Comparison of ENCODE assay signal across 8 mouse cellular contexts in genomic region chr4:88032151-88033098, GRCm38 (mm10). TPM values are rescaled to one million over a fixed set of nuclear protein-coding genes. Genes with fewer than 3 reads are reported as not detected.
A peak's percentile ranks its signal among the peaks of the same experiment; 100 is the strongest.
DNase-seq lines count a peak whose midpoint lies in the region; ATAC-seq lines count a peak whose summit lies in the region.

No protein-coding gene starts in this region.

- H3K9ac ChIP-seq in limb, embryonic 13.5 days: peak overlapping the region; percentile 86
- H3K9ac ChIP-seq in midbrain, embryonic 16.5 days (ENCODE audit: low read depth, low read length): peak overlapping the region; percentile 92

- peak overlapping the region; percentile 86 for H3K4me2 ChIP-seq in limb, embryonic 13.5 days (replicated peaks)
- H3K4me2 ChIP-seq in midbrain, embryonic 16.5 days (ENCODE audit: low read length): peak overlapping the region; percentile 93

- under 1% methylated on average over 62 of the region's 100 CpGs for WGBS in limb, embryonic 13.5 days
- under 1% methylated on average over 72 of the region's 100 CpGs for WGBS in midbrain, embryonic 16.5 days

- no peaks in the 10 kb centered on the region for H3K27me3 ChIP-seq in limb, embryonic 13.5 days
- no peaks in the 10 kb centered on the region; the same call in 1 of the 2 replicates for H3K27me3 ChIP-seq in midbrain, embryonic 16.5 days (ENCODE audit: control insufficient read depth, insufficient read depth, low read depth, low read length)
- no peaks in the 10 kb centered on the region; the same call in 1 of the 2 replicates for H3K27me3 ChIP-seq in splenic B cell, adult 2 months (ENCODE audit: control insufficient read depth, insufficient read depth, low read length, poor library complexity, severe bottlenecking)

- no peaks in the 10 kb centered on the region for H3K9me3 ChIP-seq in limb, embryonic 13.5 days
- H3K9me3 ChIP-seq in midbrain, embryonic 16.5 days (replicated peaks; ENCODE audit: control insufficient read depth, low read length, poor library complexity, severe bottlenecking): no peaks in the 10 kb centered on the region

- 0 out of 2 replicates have a peak, but pooled peaks have one; percentile 7 for ATAC-seq in granulocyte monocyte progenitor cell, adult 5-6 weeks (replicated peaks; ENCODE audit: poor library complexity, severe bottlenecking)
- peak; percentile 62 for ATAC-seq in limb, embryonic 13.5 days (ENCODE audit: low FRiP score, low read depth)
- ATAC-seq in midbrain, embryonic 16.5 days: peak; percentile 74

- H3K27ac ChIP-seq in limb, embryonic 13.5 days: peak overlapping the region; percentile 93
- peak overlapping the region; percentile 97 for H3K27ac ChIP-seq in midbrain, embryonic 16.5 days (ENCODE audit: low read length)

- DNase-seq in ovary, adult 18-20 months (ENCODE audit: low spot score): peak; percentile 4
- DNase-seq in ovary, postnatal 14 days (ENCODE audit: low spot score): no peak
- peak; percentile 77 for DNase-seq in embryo, embryonic 11 days
- peak; percentile 57 for DNase-seq in kidney, adult 18-20 months
- peak; percentile 55 for DNase-seq in splenic B cell, adult 2 months (ENCODE audit: low read depth, low spot score)

- H3K4me1 ChIP-seq in limb, embryonic 13.5 days: peaks cover 31% of the 10 kb centered on the region
- peaks cover 35% of the 10 kb centered on the region for H3K4me1 ChIP-seq in midbrain, embryonic 16.5 days (ENCODE audit: control insufficient read depth, insufficient read depth, low read length)

- 0 out of 2 replicates have a peak, but pooled peaks cover 2% of the 10 kb centered on the region for H3K36me3 ChIP-seq in limb, embryonic 13.5 days
- no peaks in the 10 kb centered on the region for H3K36me3 ChIP-seq in midbrain, embryonic 16.5 days (ENCODE audit: control insufficient read depth, insufficient read depth, low read length)
- H3K36me3 ChIP-seq in splenic B cell, adult 2 months (ENCODE audit: control insufficient read depth, insufficient read depth, low read length, poor library complexity, severe bottlenecking): no peaks in the 10 kb centered on the region

- H3K4me3 ChIP-seq in limb, embryonic 13.5 days: peak overlapping the region; percentile 81
- H3K4me3 ChIP-seq in midbrain, embryonic 16.5 days (ENCODE audit: low read depth, low read length): peak overlapping the region; percentile 87

RNA-seq across cellular contexts. Expression of gene Mllt3, which starts 0.7 kb away (rescaled TPM):
- total RNA-seq in granulocyte monocyte progenitor cell, adult 5-6 weeks (2014; fragmentation: Nextera tagmentation): 6.0 and 8.5 TPM in 2 replicates
- total RNA-seq in granulocyte monocyte progenitor cell, adult 5-6 weeks (2017): 8.8 and 10.5 TPM in 2 replicates
- polyA plus RNA-seq in limb, embryonic 13.5 days (2015; fragmentation: Nextera tagmentation; extraction: Ambion mirVana): 51.9 and 61.7 TPM in 2 replicates
- polyA plus RNA-seq in midbrain, embryonic 16.5 days (2015; fragmentation: Nextera tagmentation; extraction: Ambion mirVana): 74.9 and 99.3 TPM in 2 replicates

Comparison
In these comparisons a context has a peak if more than half of its experiments do, and no peak if none do; other contexts are left out.
1. ATAC-seq: peak in every context shown above with its lines; median percentile 74 in midbrain, embryonic 16.5 days; 62 in limb, embryonic 13.5 days; 7 in granulocyte monocyte progenitor cell, adult 5-6 weeks.